In the genomic region with DNA sequence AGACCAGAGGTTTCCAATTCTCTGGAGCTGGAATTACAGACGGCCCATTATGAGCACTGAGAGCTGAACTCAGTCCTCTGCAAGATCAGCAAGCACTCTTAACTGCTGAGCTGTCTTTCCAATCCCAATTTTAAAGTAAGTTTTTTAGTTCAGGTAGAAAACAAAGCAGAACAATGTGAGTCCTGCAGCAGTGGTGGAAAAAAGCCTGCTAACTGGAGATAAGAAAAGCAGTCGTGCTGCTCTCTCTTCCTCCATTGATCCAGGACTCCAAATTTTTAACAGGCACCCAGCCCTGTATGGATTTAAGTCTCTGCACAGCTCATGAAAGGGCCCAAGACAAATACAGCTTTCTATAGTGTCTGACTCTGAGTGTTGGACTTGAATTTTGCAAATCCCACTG, we compare ENCODE assay signal across 26 mouse cellular contexts.
"Had no signal": no experiment of that assay in that cellular context is flagged by ENCODE, and none has a peak within 500 bp of the region (broad histone marks: within the 10 kb centered on the region; RNA-seq: fewer than 3 reads in every experiment).

No protein-coding gene starts in this region.

- H3K4me3 ChIP-seq: embryonic facial prominence, embryonic 10.5 days; embryonic facial prominence, embryonic 12.5 days; embryonic facial prominence, embryonic 13.5 days; embryonic facial prominence, embryonic 15.5 days; erythroblast, embryonic 14.5 days; forebrain, embryonic 10.5 days; forebrain, embryonic 12.5 days; forebrain, embryonic 13.5 days; forebrain, embryonic 15.5 days; gastrocnemius, adult 2 months; heart, adult 2 months; heart, embryonic 10.5 days; heart, embryonic 12.5 days had no signal

- H3K9ac ChIP-seq: embryonic facial prominence, embryonic 12.5 days; embryonic facial prominence, embryonic 13.5 days; embryonic facial prominence, embryonic 15.5 days; forebrain, embryonic 12.5 days; forebrain, embryonic 13.5 days; forebrain, embryonic 15.5 days; forebrain, postnatal 0 days; heart, embryonic 12.5 days had no signal

- ATAC-seq: forebrain, embryonic 13.5 days; forebrain, embryonic 14.5 days; forebrain, embryonic 15.5 days; forebrain, embryonic 16.5 days; forebrain, postnatal 0 days had no signal

- H3K27me3 ChIP-seq: embryonic facial prominence, embryonic 12.5 days; embryonic facial prominence, embryonic 13.5 days; embryonic facial prominence, embryonic 15.5 days; forebrain, embryonic 12.5 days; forebrain, embryonic 13.5 days; forebrain, embryonic 15.5 days; heart, embryonic 12.5 days had no signal

- H3K4me1 ChIP-seq: embryonic facial prominence, embryonic 12.5 days; embryonic facial prominence, embryonic 13.5 days; embryonic facial prominence, embryonic 15.5 days had no signal

- DNase-seq: cerebellum, postnatal 25 days; cerebellum, postnatal 36 days; embryo, embryonic 11 days; forebrain, postnatal 0 days; gastrocnemius, postnatal 10 days; gastrocnemius, postnatal 14 days; gastrocnemius, postnatal 25 days; gastrocnemius, postnatal 36 days; heart, adult 11 months; heart, adult 18-20 months; heart, adult 2 months had no signal

- H3K4me2 ChIP-seq: embryonic facial prominence, embryonic 12.5 days; embryonic facial prominence, embryonic 13.5 days; embryonic facial prominence, embryonic 15.5 days; forebrain, embryonic 12.5 days; forebrain, embryonic 13.5 days; forebrain, embryonic 15.5 days; heart, embryonic 11.5 days; heart, embryonic 12.5 days had no signal

- H3K9me3 ChIP-seq: embryonic facial prominence, embryonic 10.5 days; embryonic facial prominence, embryonic 12.5 days; embryonic facial prominence, embryonic 13.5 days; embryonic facial prominence, embryonic 15.5 days; forebrain, embryonic 10.5 days; forebrain, embryonic 12.5 days; forebrain, embryonic 13.5 days; forebrain, embryonic 15.5 days; heart, embryonic 10.5 days had no signal

- H3K27ac ChIP-seq: embryonic facial prominence, embryonic 10.5 days; embryonic facial prominence, embryonic 12.5 days; embryonic facial prominence, embryonic 13.5 days; embryonic facial prominence, embryonic 15.5 days; forebrain, embryonic 10.5 days; forebrain, embryonic 12.5 days; forebrain, embryonic 13.5 days; forebrain, embryonic 15.5 days; gastrocnemius, adult 2 months; heart, adult 2 months; heart, embryonic 10.5 days had no signal
